Mouse (Mus musculus) urinary bladder, adult 2 months (tissue): Measurements from ENCODE around the gene Pwp2. TPM values are rescaled to one million over a fixed set of nuclear protein-coding genes. Genes with fewer than 3 reads are reported as not detected.

Source experiments
- DNase-seq: peaks from one replicate; pipeline ENCODE4 v3.0.0; 2022; ENCODE audit warnings: low spot score
- polyA plus RNA-seq: library from polyadenylated mRNA; depleted of rRNA; stranded (reverse); fragments of >200 nt; gene quantifications from 2 replicates; pipeline ENCODE4 v1.2.3, GENCODE M21; 2012

Pwp2 gene
- polyA plus RNA-seq, 1 experiment: 9.1 TPM

DNA sequence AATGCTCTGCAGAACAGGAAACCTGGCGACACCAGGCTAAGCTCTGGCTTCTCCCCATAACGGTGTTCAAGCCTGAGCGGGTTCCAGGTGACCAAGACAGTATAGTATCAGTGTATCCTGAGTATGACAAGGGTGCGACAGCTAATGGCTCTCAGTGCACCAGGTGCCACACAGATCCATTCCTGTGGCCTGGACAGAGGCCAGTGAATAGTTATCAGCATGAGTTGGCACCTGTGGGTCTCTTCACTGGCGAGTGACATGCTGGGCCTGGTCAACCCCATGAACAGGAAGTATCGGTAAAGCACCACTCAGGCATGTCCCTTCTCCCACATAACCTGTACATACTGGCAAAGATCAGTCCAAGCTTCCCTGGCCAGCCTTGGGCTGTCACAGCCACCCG is 13.9 kb downstream of the Pwp2 start:
- no peak for DNase-seq

- DNase-seq: no peak
These were observed 14.5 kb downstream of the Pwp2 start for GRCm38 (mm10) chr10:78170445-78170844.

- DNase-seq: peak; percentile 99
These were observed 15.5 kb downstream of the Pwp2 start, which contains the start of gene D10Jhu81e for GRCm38 (mm10) chr10:78169281-78170042. Gene D10Jhu81e, minus strand, starts transcription at chr10:78169782.

DNA sequence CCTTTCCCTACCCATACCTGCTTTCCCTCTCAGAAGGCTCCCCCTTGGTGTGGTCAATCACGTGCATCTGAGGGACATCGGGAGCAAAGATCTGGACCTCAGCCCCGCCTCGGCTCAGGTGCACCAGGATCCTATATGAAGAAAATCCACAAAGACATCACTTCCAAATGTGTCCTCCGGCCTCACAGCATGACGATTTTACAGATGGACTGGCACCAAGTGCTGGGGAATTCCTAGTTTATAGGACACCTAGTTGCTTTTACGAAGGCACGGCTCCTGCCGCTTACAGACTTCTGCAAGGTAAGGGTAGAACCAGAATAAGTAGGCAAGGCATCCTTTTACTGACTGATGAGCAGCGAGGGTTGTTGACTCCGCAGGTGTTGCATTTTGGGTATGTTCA is 16.2 kb downstream of the Pwp2 start:
- DNase-seq: no peak

GRCm38 (mm10) chr10:78167775-78168174 is 17.2 kb downstream of the Pwp2 start:
- no peak for DNase-seq

DNA sequence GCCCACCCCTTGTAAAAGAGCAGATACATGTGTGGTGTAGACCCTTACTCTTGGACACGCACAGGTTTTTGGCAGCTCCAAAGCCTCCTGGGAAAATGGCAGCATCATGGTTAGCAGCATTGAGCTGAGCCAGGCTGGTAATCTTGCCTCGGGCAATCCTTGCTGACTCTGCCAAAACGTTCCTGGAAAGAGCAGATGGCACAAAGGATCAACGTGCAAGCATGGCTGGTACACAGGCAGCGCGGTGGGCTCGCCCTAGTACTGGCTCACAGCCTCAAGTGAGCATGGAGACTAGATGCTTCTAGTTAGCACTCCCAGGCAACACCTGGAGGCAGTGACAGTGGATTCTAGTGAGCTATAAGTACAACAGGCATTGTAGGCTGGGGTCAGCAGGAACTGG is 17.6 kb downstream of the Pwp2 start:
- DNase-seq: no peak

- DNase-seq: no peak
These were observed 19.5 kb downstream of the Pwp2 start for GRCm38 (mm10) chr10:78165256-78166005.

GRCm38 (mm10) chr10:78164786-78165185 is 20.2 kb downstream of the Pwp2 start:
- DNase-seq: no peak

DNA sequence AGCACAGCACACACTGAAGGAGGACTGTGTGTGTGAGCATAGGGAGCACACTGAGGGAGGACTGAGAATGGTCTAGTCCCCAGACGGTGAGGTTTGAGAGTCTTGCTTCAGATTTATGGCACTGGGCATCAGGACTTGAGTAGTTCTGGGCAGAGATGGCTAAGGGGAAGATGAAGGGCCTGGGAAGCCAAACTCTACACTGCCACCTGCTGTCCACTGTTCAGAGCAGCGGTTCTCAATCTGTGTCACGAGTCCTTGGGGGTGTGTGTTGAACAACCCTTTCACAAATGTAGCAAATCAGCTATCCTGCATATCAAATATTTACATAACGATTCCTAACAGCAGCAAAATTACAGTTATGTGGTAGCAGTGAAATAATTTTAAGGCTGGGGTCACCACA is 21.0 kb downstream of the Pwp2 start:
- DNase-seq: no peak

DNA sequence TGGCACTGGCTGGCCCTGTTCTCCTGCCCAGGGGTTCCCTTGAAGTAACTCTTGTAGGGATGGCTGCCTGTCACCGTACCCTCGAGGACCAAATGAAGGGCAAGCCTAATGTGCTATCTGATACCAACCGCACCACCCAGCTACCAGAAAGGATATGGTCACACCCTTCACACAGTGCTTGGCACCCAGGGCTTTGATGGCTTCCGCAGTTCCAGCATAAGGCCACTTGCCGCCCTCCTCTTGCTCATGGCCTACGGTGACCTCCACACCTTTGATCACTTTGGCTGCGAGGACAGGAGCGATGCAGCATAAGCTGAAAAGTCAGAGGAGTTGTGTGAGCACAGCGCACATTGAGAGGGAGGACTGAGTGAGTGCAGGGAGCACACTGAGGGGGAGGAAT is 21.7 kb downstream of the Pwp2 start:
- no peak for DNase-seq

- no peak for DNase-seq
These were observed 22.3 kb downstream of the Pwp2 start for GRCm38 (mm10) chr10:78162646-78163045.

DNA sequence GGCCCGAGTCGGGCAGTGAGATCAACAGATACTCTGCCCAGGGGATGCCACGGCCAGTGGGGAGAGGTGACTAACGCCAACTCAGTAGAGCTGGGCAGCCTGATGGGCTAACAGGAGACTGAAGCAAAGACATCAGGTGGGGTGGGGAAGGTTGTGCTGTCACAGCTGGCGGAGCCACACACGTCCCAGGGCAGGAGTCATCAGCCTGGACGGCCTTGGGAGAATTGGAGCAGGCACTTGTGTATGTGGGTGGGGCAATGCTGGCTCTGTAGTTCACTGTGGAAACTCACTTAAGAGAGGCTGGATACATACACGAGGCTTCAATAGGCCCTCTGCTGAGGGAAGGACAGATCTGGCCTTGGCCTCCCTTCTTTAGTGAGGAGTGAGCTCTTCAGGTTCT is 23.9 kb downstream of the Pwp2 start:
- DNase-seq: no peak

DNA sequence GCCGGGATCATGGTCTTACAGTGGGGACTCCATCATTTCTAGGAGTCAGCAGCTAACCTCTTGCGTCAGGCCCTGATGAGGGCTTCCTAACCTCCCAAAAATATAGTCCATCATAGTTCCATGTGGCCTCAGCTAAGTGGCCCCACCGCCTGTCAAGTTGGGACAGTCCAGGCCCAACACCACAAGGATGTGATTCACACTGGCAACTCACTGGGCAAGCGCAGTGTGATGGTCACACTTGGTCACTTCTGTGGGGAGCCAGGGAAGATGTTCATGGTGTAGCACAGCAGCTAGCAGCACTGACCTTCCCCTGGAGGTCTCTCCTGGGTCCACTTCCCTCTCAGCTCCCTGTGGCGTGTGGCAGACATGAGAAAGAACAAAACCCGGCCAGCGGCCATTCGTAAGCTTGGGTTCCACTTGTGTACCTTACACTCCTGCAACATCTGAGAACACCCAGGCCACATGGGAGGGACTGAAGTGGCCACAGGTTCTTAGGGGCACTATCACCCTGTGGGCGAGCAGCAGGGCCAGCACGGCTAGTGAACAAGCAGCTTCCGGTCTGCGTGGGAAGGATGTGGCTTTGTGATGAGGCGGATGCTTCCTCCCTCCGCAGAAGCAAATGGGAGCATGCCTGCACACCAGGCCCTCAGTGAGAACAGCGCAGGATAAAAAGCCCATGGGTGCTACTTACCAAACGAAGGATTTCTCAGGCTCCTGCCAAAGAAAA is 24.4 kb downstream of the Pwp2 start:
- DNase-seq: no peak

GRCm38 (mm10) chr10:78159906-78160305 is 25.0 kb downstream of the Pwp2 start:
- DNase-seq: peak; percentile 61

- DNase-seq: peak; percentile 48
These were observed 25.6 kb downstream of the Pwp2 start for GRCm38 (mm10) chr10:78159252-78159878.

DNA sequence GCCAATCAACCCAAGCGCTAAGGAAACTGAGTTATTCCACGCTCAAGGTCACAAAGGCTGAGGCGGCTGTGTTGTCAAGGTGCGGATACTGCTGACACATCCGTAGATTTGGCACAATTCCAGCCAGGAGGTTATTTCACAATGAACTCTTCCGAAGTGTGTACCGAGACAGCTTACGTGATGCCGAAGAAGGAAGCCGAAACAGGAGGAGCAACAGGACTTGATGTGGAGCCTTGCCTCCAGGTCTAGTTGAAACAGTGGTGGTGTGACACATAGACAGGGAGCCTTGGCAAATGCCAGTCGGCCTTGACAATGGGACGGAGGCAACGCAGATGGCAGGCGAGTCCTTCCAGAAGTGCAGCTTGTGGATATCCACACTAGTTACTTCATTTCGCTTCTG is 26.9 kb downstream of the Pwp2 start:
- DNase-seq: no peak

DNA sequence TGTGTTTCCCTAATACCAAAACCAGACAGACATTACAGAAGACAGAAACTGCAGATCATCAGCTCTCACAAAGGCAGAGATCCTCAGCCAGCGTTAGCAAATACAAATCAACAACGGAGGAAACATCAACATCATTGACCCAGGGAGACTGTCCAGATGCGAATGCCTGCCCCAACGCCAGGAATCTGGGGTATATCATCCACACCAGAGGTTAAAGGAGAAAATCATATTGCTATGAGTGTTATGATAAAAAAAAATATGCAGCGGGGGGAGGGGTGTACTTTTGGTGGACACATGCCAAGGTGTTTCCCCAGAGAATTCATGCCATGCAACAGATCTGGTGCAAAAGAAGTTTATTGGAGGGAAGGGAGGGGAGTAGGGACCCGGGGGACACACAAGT is 28.0 kb downstream of the Pwp2 start:
- DNase-seq: no peak

GRCm38 (mm10) chr10:78148834-78149766 is 35.8 kb downstream of the Pwp2 start:
- no peak for DNase-seq

DNA sequence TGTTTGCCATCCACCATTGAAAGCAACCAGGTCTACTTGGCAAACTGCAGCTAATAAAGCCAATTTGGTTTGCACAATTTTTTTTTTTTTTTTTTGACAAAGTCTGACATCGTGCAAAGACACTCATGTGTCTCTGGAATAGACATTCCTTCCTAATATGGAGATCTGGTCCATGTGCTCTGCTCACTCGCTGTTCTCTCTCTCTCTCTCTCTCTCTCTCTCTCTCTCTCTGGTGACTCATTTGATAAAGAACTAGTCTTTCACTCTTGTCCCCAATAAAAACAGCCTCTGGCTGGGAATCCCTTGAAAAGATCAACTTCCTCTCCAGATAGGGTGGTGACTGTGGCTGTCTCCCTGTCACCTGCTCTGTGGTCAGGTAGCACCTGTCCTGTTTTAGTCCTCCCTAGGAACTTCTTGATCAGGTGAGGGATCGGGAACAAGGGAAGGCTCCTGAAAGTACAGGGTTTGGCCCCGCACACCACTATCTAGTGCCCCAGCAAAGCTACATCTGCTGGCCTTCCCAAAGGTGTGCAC is 37.0 kb downstream of the Pwp2 start:
- no peak for DNase-seq

- no peak for DNase-seq
These were observed 41.0 kb downstream of the Pwp2 start for GRCm38 (mm10) chr10:78143727-78144505.
